Mouse (Mus musculus) cerebellum, postnatal 25 days (tissue): ENCODE measurements around the gene Bbs2.

Source experiments
- DNase-seq, 2 experiments: peaks; one replicate each; pipeline ENCODE4 v3.0.0; 2021; ENCODE audit warnings: mixed read lengths in 2 of 2

The Bbs2 gene

GRCm38 (mm10) chr8:94094281-94094680 lies 4.4 kb downstream of the Bbs2 start:
- no peak for DNase-seq

DNA sequence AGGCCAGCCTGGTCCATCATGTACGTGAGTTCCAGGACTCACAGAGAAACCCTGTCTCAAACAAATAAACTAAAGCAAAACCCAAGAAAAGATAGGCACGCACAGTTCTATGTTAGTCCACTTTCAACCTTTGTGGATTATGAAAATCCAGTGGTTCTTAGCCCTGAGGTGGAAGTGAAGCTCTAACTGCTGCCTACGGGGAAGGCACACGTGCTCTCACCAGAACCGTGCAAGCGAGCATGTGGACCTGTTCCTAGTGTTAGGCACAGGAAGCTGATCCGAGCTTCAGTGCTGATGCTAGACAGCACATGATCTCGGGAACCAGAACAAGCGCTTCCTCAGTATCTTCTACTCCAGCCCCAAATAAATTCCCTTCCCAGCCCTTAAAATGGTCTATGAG lies 5.9 kb downstream of the Bbs2 start:
- no peak for DNase-seq

GRCm38 (mm10) chr8:94089715-94090114 lies 9.0 kb downstream of the Bbs2 start:
- DNase-seq, result no peak

GRCm38 (mm10) chr8:94087964-94088363 lies 10.8 kb downstream of the Bbs2 start:
- DNase-seq, result no peak

DNA sequence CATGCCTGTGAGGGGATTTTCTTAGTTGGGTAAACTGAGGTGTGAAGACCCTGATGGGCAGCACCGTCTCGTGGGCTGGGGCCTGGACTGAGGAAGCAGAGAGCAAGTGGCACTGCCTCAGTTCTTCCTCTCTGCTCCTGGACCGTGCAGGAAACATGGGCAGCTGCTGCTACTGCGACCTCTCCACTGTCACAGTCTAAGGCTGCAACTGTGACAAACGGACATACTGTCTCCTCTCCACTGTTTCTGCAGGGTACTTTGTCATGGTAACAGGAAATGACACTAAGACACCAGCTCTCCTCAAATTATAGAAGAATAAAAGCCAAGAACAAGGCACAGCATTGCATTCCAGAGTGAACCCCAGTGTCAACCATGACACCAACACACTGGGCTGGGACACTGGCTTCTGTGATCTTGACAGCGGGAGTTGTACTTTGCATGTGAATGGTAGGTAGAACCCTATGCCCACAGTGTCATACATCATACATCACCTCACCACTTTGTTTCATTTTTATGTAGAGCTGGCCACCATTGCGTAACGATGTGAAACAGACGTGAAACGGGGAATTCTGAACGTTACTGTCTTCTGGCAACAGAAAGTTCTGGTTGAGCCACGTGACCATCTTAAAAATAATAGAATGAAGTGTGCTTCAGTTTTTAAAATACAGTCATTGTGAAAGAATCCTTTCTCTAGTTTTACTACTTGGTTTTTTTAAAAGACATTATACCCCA lies 22.1 kb downstream of the Bbs2 start:
- DNase-seq, result no peak

DNA sequence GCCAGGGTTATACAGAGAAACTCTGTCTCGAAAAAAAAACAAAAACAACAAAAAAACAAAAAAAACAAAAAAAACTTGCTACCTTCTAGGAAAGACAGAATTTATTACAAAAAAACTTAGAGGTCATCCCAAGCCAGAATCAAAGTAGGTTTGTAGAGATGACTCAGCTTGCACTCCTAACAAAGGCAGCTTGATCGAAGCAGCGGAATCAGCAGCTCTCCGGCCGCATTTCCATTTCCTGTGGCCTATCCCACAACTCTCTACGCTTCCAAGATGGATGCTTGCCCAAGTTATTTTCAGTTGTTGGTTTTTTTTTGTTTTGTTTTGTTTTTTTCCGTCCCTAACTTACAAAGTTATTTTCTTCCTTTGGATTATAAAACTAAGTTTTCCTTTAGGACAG lies 29.9 kb downstream of the Bbs2 start:
- DNase-seq, result no peak

GRCm38 (mm10) chr8:94066121-94066863 lies 32.4 kb downstream of the Bbs2 start:
- no peak for DNase-seq

- peak; percentile 56 to 78 for DNase-seq
Observed at GRCm38 (mm10) chr8:94057157-94057854, 41.4 kb downstream of the Bbs2 start.

GRCm38 (mm10) chr8:94052696-94053095 lies 46.0 kb downstream of the Bbs2 start:
- DNase-seq, result no peak

DNA sequence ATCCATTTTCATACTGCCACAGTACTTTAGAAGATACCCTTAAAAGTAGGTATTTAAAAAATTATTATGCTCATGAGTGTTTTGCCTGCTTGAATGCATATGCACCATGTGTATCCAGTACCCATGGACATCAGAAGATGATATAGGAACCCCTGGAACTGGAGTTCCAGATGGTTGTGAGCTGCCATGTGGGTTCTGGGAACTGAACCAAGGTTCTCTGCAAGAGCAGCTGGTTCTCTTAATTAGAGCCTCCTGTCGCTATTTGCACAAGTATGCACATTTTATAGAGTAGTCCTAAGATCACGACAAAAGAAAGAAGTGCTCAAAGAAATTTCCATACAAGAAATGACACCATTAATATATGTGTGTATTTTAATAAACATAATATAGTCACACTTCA lies 50.9 kb downstream of the Bbs2 start:
- no peak for DNase-seq

DNA sequence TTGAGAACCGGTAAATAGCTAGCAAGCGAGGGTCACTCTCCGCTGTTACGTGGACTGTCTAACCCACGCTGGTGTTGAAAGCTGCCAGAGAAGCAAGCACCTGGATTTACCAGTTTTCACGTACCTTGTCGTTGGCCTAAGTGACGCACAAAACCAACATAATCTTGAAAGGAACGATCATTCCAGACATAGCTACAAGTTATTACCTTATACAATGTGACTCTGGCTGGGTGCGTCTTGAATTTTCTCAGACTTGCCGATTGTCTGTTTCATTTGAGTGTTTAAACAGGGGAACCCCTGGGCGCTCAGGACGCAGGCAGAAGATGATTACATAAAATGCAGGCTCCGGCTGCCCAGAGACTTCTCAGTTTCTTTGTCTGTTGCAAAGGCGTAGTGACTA lies 60.9 kb downstream of the Bbs2 start:
- peak; percentile 21 to 31 for DNase-seq

DNA sequence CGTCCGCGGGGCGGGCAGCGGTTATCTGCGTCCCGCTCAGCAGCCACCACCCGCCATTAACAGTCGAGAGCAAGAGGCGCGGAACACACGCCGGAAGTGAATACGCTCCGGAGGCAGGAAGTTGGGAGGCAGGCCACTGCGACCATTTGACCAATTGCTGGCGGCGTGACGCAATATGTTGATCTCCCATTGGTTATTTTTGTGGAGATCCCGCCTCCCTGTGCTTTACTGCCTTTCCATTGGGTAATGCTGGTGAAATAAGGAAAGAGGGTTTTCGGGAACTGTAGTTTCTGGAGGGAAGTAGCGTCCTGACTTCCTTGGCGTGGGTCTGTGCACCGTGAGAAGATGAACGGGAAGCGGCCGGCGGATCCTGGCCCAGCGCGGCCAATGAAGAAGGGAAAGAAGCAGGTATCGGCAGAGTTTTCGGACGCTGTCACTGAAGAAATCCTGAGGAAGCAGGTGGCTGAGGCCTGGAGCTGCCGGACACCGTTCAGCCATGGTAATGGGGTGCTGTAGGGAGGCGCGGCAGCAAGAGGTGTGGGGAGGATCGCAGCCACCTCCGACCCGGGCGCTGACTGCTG lies 61.7 kb downstream of the Bbs2 start, which contains the start of the genes Nudt21 and Ogfod1:
TSS of gene Nudt21 (minus strand) at position 88 of the 581 bp plus-strand sequence.
TSS of gene Ogfod1 (plus strand) at position 255 of the 581 bp plus-strand sequence.
- DNase-seq, result peak; percentile 91 to 94

GRCm38 (mm10) chr8:94036541-94036940 lies 62.2 kb downstream of the Bbs2 start:
- DNase-seq, result peak; percentile 71 to 75

DNA sequence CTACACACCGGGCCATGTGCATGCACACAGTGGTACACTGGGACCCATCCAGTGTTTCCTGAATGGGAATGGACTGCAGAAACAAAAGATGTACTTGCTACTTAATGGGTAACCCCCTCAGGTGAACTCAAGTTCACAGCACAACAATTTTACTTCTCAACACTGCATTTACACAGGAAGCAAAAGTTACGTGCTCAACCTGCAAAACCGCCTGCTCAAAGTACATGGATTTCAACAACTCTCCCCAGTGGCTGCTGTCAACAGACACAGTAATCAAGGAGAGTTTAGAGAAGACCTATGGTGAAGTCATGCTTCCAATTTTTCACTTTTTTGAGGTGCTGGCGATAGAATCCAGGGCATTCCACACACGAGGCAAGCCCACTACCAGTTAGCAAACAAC lies 63.5 kb downstream of the Bbs2 start:
- no peak for DNase-seq

DNA sequence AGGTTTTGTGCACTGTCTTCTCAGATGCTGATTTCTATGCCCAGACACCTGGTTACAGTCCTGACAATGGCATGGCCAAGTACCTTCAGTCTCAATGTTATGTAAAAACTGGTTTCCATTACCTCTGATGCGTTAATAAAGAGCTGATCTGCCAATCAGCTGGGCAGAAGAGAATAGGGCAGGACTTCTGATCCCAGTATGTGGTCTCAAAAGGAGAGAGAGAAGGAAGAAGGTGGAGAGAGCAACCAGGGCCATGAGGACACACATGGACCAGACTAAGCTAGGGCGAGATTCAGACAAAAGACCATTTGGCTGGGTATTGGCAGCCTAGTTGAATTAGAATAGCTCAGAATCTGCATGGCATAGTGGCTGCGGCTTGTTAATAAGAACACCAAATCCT lies 65.1 kb downstream of the Bbs2 start:
- no peak for DNase-seq

DNA sequence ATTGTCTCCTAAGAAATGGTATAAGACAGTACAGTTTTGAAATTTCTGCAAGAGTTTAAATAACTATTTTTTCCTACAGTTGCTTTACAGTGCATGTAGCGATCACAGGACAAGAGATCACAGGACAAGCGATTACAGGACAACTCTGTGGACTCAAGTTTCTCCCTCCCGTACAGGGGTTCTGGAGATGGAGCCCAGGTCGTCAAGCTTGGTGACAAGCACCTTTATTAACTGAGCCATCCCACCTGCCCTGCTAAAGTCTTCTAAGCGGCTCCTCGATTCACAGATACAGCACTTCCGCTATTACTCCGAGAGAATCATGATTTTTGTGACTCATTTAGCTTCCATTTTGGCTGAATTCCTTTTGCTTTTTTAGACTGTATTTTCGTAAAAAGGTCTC lies 69.0 kb downstream of the Bbs2 start:
- DNase-seq, result no peak

DNA sequence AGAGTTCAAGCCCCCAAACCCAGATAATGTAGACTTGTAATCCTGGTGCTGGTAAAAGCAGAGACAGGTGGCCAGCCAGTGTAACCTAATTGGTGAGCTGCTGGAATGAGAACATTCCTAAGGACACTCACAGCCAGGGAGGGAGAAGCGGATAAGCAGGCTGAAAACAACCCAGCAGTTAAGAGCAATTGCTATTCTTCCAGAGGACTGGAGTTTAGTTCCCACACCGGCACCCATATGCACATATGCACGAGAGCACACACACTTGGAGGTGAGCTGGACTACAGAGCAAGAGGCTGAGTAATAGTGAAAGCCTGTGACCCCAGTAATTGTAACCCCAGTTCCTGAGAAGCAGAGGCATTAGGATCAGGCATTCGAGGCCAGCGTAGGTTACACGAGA lies 74.8 kb downstream of the Bbs2 start:
- DNase-seq, result no peak
